Mouse (Mus musculus): Measurements from ENCODE around the gene Ssna1. TPM values are rescaled to one million over a fixed set of nuclear protein-coding genes. Genes with fewer than 3 reads are reported as not detected.

Ssna1 gene
- polyA plus RNA-seq (2016; fragmentation: Nextera tagmentation; extraction: Ambion mirVana), result 248 and 259 TPM in 2 replicates

GRCm38 (mm10) chr2:25271827-25272511, at the start of gene Ssna1, which contains the start of gene Anapc2:
Gene Ssna1, minus strand, starts transcription at chr2:25272438.
Gene Anapc2, plus strand, starts transcription at chr2:25272478.
- DNase-seq (ENCODE audit: low spot score), result peak; percentile 99
- H3K36me3 ChIP-seq, result peaks cover 74% of the 10 kb centered on the region
- H3K9me3 ChIP-seq, result no peaks in the 10 kb centered on the region
- no peaks in the 10 kb centered on the region for H3K27me3 ChIP-seq (ENCODE audit: insufficient read depth, poor library complexity, severe bottlenecking)
- H3K27ac ChIP-seq, result peak within 1 kb of the TSS; percentile 91
- H3K4me1 ChIP-seq (replicated peaks), result peaks cover 41% of the 10 kb centered on the region
- H3K4me3 ChIP-seq, result peak within 1 kb of the TSS; percentile 91
- WGBS, result under 1% methylated on average over 55 of the region's 55 CpGs

- Histone ChIP-seq H3K9me3 (no peaks in the 10 kb centered on the region), H3K27me3 (ENCODE audit: insufficient read depth, poor library complexity, severe bottlenecking) (peaks cover 69% of the 10 kb centered on the region), H3K36me3 (no peaks in the 10 kb centered on the region), H3K27ac (no peak overlapping the region), H3K4me3 (no peak overlapping the region), H3K4me1 (replicated peaks) (peaks cover 8% of the 10 kb centered on the region)
- DNase-seq (ENCODE audit: low spot score), result no peak
- 49% methylated on average over 2 of the region's 2 CpGs for WGBS
Observed at GRCm38 (mm10) chr2:25320084-25320483, 47.8 kb upstream of the Ssna1 start.

- H3K36me3 ChIP-seq, result no peaks in the 10 kb centered on the region
- no peaks in the 10 kb centered on the region for H3K9me3 ChIP-seq
- H3K4me1 ChIP-seq (replicated peaks), result peaks cover 8% of the 10 kb centered on the region
- DNase-seq (ENCODE audit: low spot score), result peak; percentile 70
- 10% methylated on average over 58 of the region's 58 CpGs for WGBS
- H3K4me3 ChIP-seq, result peak within 1 kb of the TSS; percentile 50
- peaks cover 78% of the 10 kb centered on the region for H3K27me3 ChIP-seq (ENCODE audit: insufficient read depth, poor library complexity, severe bottlenecking)
- no peak within 1 kb of the TSS for H3K27ac ChIP-seq
Observed at GRCm38 (mm10) chr2:25318971-25319773, 46.9 kb upstream of the Ssna1 start, which contains the start of gene Grin1. Gene Grin1, minus strand, starts transcription at chr2:25319187.

GRCm38 (mm10) chr2:25318119-25318966, 46.1 kb upstream of the Ssna1 start:
- peaks cover 86% of the 10 kb centered on the region for H3K27me3 ChIP-seq (ENCODE audit: insufficient read depth, poor library complexity, severe bottlenecking)
- H3K36me3 ChIP-seq, result no peaks in the 10 kb centered on the region
- H3K4me1 ChIP-seq (replicated peaks), result peaks cover 8% of the 10 kb centered on the region
- no peak for DNase-seq (ENCODE audit: low spot score)
- WGBS, result 9% methylated on average over 31 of the region's 31 CpGs
- no peaks in the 10 kb centered on the region for H3K9me3 ChIP-seq
- peak overlapping the region; percentile 50 for H3K4me3 ChIP-seq
- H3K27ac ChIP-seq, result no peak overlapping the region

- H3K4me1 ChIP-seq (replicated peaks), result peaks cover 3% of the 10 kb centered on the region; the same call in 1 of the 2 replicates
- H3K4me3 ChIP-seq, result no peak overlapping the region
- H3K27me3 ChIP-seq (ENCODE audit: insufficient read depth, poor library complexity, severe bottlenecking), result peaks cover 99% of the 10 kb centered on the region
- DNase-seq (ENCODE audit: low spot score), result no peak
- WGBS, result 7% methylated on average over 11 of the region's 11 CpGs
- H3K36me3 ChIP-seq, result no peaks in the 10 kb centered on the region
- H3K9me3 ChIP-seq, result no peaks in the 10 kb centered on the region
- H3K27ac ChIP-seq, result no peak overlapping the region
Observed at GRCm38 (mm10) chr2:25311491-25311891, 39.3 kb upstream of the Ssna1 start.

GRCm38 (mm10) chr2:25310969-25311368, 38.7 kb upstream of the Ssna1 start:
- WGBS, result 2% methylated on average over 22 of the region's 22 CpGs
- no peaks in the 10 kb centered on the region for H3K9me3 ChIP-seq
- no peak overlapping the region for H3K4me3 ChIP-seq
- H3K4me1 ChIP-seq (replicated peaks), result peaks cover 3% of the 10 kb centered on the region; the same call in 1 of the 2 replicates
- no peak overlapping the region for H3K27ac ChIP-seq
- no peak for DNase-seq (ENCODE audit: low spot score)
- H3K27me3 ChIP-seq (ENCODE audit: insufficient read depth, poor library complexity, severe bottlenecking), result peaks cover 99% of the 10 kb centered on the region
- no peaks in the 10 kb centered on the region for H3K36me3 ChIP-seq

GRCm38 (mm10) chr2:25310180-25310579, 37.9 kb upstream of the Ssna1 start:
- Histone ChIP-seq H3K9me3 (no peaks in the 10 kb centered on the region), H3K4me1 (replicated peaks) (peaks cover 8% of the 10 kb centered on the region), H3K27me3 (ENCODE audit: insufficient read depth, poor library complexity, severe bottlenecking) (peaks cover 99% of the 10 kb centered on the region), H3K36me3 (no peaks in the 10 kb centered on the region), H3K27ac (no peak overlapping the region), H3K4me3 (no peak overlapping the region)
- no peak for DNase-seq (ENCODE audit: low spot score)
- WGBS, result 54% methylated on average over 10 of the region's 10 CpGs

- WGBS, result 51% methylated on average over 14 of the region's 14 CpGs
- H3K27me3 ChIP-seq (ENCODE audit: insufficient read depth, poor library complexity, severe bottlenecking), result peaks cover 90% of the 10 kb centered on the region
Observed at GRCm38 (mm10) chr2:25305587-25306359, 33.5 kb upstream of the Ssna1 start.

GRCm38 (mm10) chr2:25304657-25305541, 32.7 kb upstream of the Ssna1 start:
- H3K36me3 ChIP-seq, result no peaks in the 10 kb centered on the region
- no peaks in the 10 kb centered on the region for H3K9me3 ChIP-seq
- peak overlapping the region; percentile 58 for H3K4me3 ChIP-seq
- 3% methylated on average over 44 of the region's 45 CpGs for WGBS
- peaks cover 82% of the 10 kb centered on the region for H3K27me3 ChIP-seq (ENCODE audit: insufficient read depth, poor library complexity, severe bottlenecking)
- peak overlapping the region; percentile 64 for H3K27ac ChIP-seq
- peaks cover 17% of the 10 kb centered on the region for H3K4me1 ChIP-seq (replicated peaks)
- peak; percentile 62 for DNase-seq (ENCODE audit: low spot score)

More at GRCm38 (mm10) chr2:25305587-25306359, 33.5 kb upstream of the Ssna1 start:
- Histone ChIP-seq H3K9me3 (no peaks in the 10 kb centered on the region), H3K27ac (peak overlapping the region; percentile 64; the same call in 1 of the 2 replicates), H3K4me1 (replicated peaks) (peaks cover 17% of the 10 kb centered on the region), H3K36me3 (no peaks in the 10 kb centered on the region), H3K4me3 (peak overlapping the region; percentile 58)
- no peak for DNase-seq (ENCODE audit: low spot score)

- H3K36me3 ChIP-seq, result no peaks in the 10 kb centered on the region
- no peak overlapping the region for H3K27ac ChIP-seq
- DNase-seq (ENCODE audit: low spot score), result no peak
- H3K9me3 ChIP-seq, result no peaks in the 10 kb centered on the region
- peaks cover 74% of the 10 kb centered on the region for H3K27me3 ChIP-seq (ENCODE audit: insufficient read depth, poor library complexity, severe bottlenecking)
- peaks cover 17% of the 10 kb centered on the region for H3K4me1 ChIP-seq (replicated peaks)
- 77% methylated on average over 7 of the region's 7 CpGs for WGBS
- peak overlapping the region; percentile 58 for H3K4me3 ChIP-seq
Observed at GRCm38 (mm10) chr2:25303931-25304656, 31.9 kb upstream of the Ssna1 start.

Data from hindbrain, embryonic 10.5 days (tissue).